Mouse (Mus musculus) limb, embryonic 14.5 days (tissue): ENCODE data around the gene Tnrc6c. TPM values are rescaled to one million over a fixed set of nuclear protein-coding genes. Genes with fewer than 3 reads are reported as not detected.

Source experiments
- ATAC-seq: fragments of 200-750 bp; cut with Nextera tagmentation; 2 replicates; pipeline ENCODE4 v1.8.0; 2017; ENCODE audit warnings: low read depth, moderate number of reproducible peaks, moderate TSS enrichment; ENCODE audit not compliant: low FRiP score
- DNase-seq: peaks from one replicate; pipeline ENCODE4 v3.0.0-alpha.2; 2015; ENCODE audit warnings: low spot score
- H3K27ac ChIP-seq: fragments of 300-500 bp; sonication (generic); replicated peaks from 2 replicates; pipeline ENCODE4 v1.5.1; 2014; ENCODE audit warnings: low read depth, mild to moderate bottlenecking, low read length, moderate library complexity, mixed read lengths
- H3K27me3 ChIP-seq: fragments of 300-500 bp; sonication (generic); 2 replicates; pipeline ENCODE4 v1.6.1; 2014; ENCODE audit warnings: low read length, mixed read lengths; ENCODE audit not compliant: control insufficient read depth, insufficient read depth
- H3K36me3 ChIP-seq: fragments of 300-500 bp; sonication (generic); 2 replicates; pipeline ENCODE4 v1.6.1; 2014; ENCODE audit warnings: mild to moderate bottlenecking, low read length, moderate library complexity, mixed read lengths; ENCODE audit not compliant: control insufficient read depth, insufficient read depth
- H3K4me1 ChIP-seq: fragments of 300-500 bp; sonication (generic); 2 replicates; pipeline ENCODE4 v1.6.1; 2014; ENCODE audit warnings: antibody characterized with exemption, low read length, mixed read lengths; ENCODE audit not compliant: control insufficient read depth, insufficient read depth
- H3K4me2 ChIP-seq: fragments of 300-500 bp; sonication (generic); replicated peaks from 2 replicates; pipeline ENCODE4 v1.6.1; 2014; ENCODE audit warnings: low read depth, mild to moderate bottlenecking, low read length, moderate library complexity; ENCODE audit not compliant: severe bottlenecking
- H3K4me3 ChIP-seq: fragments of 300-500 bp; sonication (generic); replicated peaks from 2 replicates; pipeline ENCODE4 v1.5.1; 2014; ENCODE audit warnings: low read length
- H3K9ac ChIP-seq: fragments of 300-500 bp; sonication (generic); 2 replicates; pipeline ENCODE4 v1.6.1; 2014; ENCODE audit warnings: mild to moderate bottlenecking, low read depth, low read length, moderate library complexity; ENCODE audit not compliant: severe bottlenecking
- H3K9me3 ChIP-seq: fragments of 300-500 bp; sonication (generic); 2 replicates; pipeline ENCODE4 v1.6.1; 2016; ENCODE audit warnings: low read length; ENCODE audit not compliant: control insufficient read depth
- POLR2A ChIP-seq: fragments of 200-500 bp; IDR thresholded peaks from 2 replicates; pipeline ENCODE4 v1.8.0; 2012; ENCODE audit warnings: inconsistent platforms, mild to moderate bottlenecking, moderate library complexity, borderline replicate concordance; ENCODE audit not compliant: insufficient read depth, insufficient read length; ENCODE audit errors: extremely low read depth
- WGBS: fragments of 180-500 bp; shearing (Covaris S2); extraction: QIAGEN DNeasy Blood & Tissue Kit; methylation state at CpG from one replicate; pipeline ENCODE4 v1.1.7; 2014; 5-methylcytosine and 5-hydroxymethylcytosine counted together
- polyA plus RNA-seq, 2 experiments: library from polyadenylated mRNA; depleted of rRNA in 1 of 2; stranded (reverse) in 1 of 2; unstranded in 1 of 2; fragments of >200 nt; fragmentation: Nextera tagmentation in 1 of 2; extraction: Ambion mirVana in 1 of 2; gene quantifications; 2 replicates each; pipeline versions ENCODE4 v1.2.1 to v1.2.3; 2012 to 2014

Tnrc6c gene
- polyA plus RNA-seq, 2 experiments = 18.1 to 34.7 TPM

DNA sequence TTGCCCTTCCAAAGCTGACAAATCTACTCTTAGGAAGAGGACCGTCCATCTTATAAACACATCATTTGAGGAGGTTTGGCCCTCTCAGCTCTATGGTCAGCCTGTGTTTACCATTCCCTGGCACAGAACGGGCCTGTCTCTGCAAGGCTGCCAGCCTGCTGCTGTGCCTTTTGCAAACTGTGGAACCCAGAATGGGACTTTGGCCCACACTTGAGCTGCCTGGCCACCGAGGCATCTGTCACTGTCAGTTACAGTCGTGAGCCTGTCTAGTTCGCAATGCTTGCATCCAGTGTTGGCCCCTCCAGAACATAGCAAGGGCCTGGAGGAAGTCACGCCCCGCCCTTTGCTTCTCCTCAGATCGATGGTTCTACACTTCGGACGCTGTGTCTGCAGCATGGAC, 105.2 kb downstream of the Tnrc6c start:
- Histone ChIP-seq H3K27me3 (no peaks in the 10 kb centered on the region), H3K9ac (no peak overlapping the region), H3K4me3 (no peak overlapping the region), H3K27ac (no peak overlapping the region), H3K9me3 (no peaks in the 10 kb centered on the region), H3K4me1 (no peaks in the 10 kb centered on the region), H3K36me3 (peaks cover 92% of the 10 kb centered on the region), H3K4me2 (no peak overlapping the region)
- no peak for TF ChIP-seq POLR2A
- 94% methylated on average over 10 of the region's 10 CpGs for WGBS
- ATAC-seq (no peak), DNase-seq (no peak)

DNA sequence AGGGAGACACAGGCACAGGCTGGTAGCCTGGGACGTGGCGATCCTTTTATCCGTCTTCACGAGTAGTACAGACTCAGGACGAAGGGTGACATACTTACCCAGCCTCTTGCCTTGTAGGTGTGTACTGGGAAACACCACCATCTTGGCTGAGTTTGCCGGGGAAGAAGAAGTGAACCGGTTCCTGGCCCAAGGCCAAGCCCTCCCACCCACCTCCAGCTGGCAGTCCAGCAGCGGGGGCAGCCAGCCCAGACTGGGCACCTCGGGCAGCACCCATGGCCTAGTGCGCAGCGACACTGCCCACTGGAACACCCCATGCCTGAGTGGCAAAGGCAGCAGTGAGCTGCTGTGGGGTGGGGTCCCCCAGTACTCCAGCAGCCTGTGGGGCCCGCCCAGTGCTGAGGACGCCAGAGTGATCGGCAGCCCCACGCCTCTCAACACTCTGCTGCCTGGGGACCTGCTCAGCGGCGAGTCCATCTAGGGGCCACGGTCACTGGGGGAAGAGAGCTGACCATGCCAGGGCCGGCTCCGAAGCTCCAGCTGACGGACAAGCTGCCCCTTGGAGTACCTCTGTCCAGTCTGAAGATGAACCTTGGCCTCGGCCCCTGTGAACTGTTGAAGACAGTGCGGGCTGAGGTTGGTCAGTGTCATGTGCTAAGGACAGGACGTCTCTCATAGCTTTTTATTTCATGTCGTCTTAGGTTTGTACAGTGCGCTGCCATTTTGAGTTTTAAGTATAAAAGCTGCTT, 106.5 kb downstream of the Tnrc6c start:
- WGBS = 90% methylated on average over 26 of the region's 26 CpGs
- no peak overlapping the region for H3K9ac ChIP-seq
- no peak overlapping the region for H3K4me3 ChIP-seq
- TF ChIP-seq POLR2A = no peak
- peaks cover 92% of the 10 kb centered on the region for H3K36me3 ChIP-seq
- no peaks in the 10 kb centered on the region for H3K9me3 ChIP-seq
- ATAC-seq (no peak), DNase-seq (no peak)
- H3K27ac ChIP-seq = no peak overlapping the region
- H3K4me1 ChIP-seq = no peaks in the 10 kb centered on the region
- H3K4me2 ChIP-seq = no peak overlapping the region
- no peaks in the 10 kb centered on the region for H3K27me3 ChIP-seq

GRCm38 (mm10) chr11:117761801-117762200, 107.7 kb downstream of the Tnrc6c start:
- Histone ChIP-seq H3K9ac (no peak overlapping the region), H3K27ac (no peak overlapping the region), H3K9me3 (no peaks in the 10 kb centered on the region), H3K36me3 (peaks cover 91% of the 10 kb centered on the region), H3K27me3 (no peaks in the 10 kb centered on the region), H3K4me1 (no peaks in the 10 kb centered on the region), H3K4me2 (no peak overlapping the region), H3K4me3 (no peak overlapping the region)
- 94% methylated on average over 13 of the region's 13 CpGs for WGBS
- DNase-seq (no peak), ATAC-seq (no peak)
- TF ChIP-seq POLR2A = no peak

- Histone ChIP-seq H3K36me3 (peaks cover 86% of the 10 kb centered on the region), H3K9ac (no peak overlapping the region), H3K4me3 (no peak overlapping the region), H3K9me3 (no peaks in the 10 kb centered on the region), H3K4me2 (no peak overlapping the region), H3K27ac (no peak overlapping the region), H3K27me3 (no peaks in the 10 kb centered on the region), H3K4me1 (no peaks in the 10 kb centered on the region)
- DNase-seq (no peak), ATAC-seq (no peak)
- TF ChIP-seq POLR2A = no peak
- 88% methylated on average over 12 of the region's 12 CpGs for WGBS
Measured at GRCm38 (mm10) chr11:117762246-117762645, 108.2 kb downstream of the Tnrc6c start.

- ATAC-seq = no peak
- no peak overlapping the region for H3K9ac ChIP-seq
- H3K4me2 ChIP-seq = no peak overlapping the region
- H3K4me1 ChIP-seq = no peaks in the 10 kb centered on the region
- no peaks in the 10 kb centered on the region for H3K9me3 ChIP-seq
- H3K4me3 ChIP-seq = no peak overlapping the region
- no peak overlapping the region for H3K27ac ChIP-seq
- H3K36me3 ChIP-seq = peaks cover 65% of the 10 kb centered on the region
- no peaks in the 10 kb centered on the region for H3K27me3 ChIP-seq
- DNase-seq = no peak
- whole genome bisulfite sequencing = 85% methylated on average over 9 of the region's 9 CpGs
- no peak for TF ChIP-seq POLR2A
Measured at GRCm38 (mm10) chr11:117764319-117764718, 110.2 kb downstream of the Tnrc6c start.
